Mouse (Mus musculus): ENCODE data around the gene 4933428G20Rik. TPM values are rescaled to one million over a fixed set of nuclear protein-coding genes. Genes with fewer than 3 reads are reported as not detected.

The 4933428G20Rik gene
- total RNA-seq, 2 experiments from 2014 or later = 0.22 TPM; not detected in 1

- DNase-seq (ENCODE audit: low spot score in 2 of 2) = no peak
Measured at GRCm38 (mm10) chr11:97533653-97534052, 33.5 kb upstream of the 4933428G20Rik start.

- DNase-seq (ENCODE audit: low spot score in 2 of 2) = no peak
Measured at GRCm38 (mm10) chr11:97532950-97533582, 32.9 kb upstream of the 4933428G20Rik start.

GRCm38 (mm10) chr11:97532354-97532753, 32.2 kb upstream of the 4933428G20Rik start:
- no peak for DNase-seq (ENCODE audit: low spot score in 2 of 2)

GRCm38 (mm10) chr11:97531381-97532260, 31.5 kb upstream of the 4933428G20Rik start:
- peak; percentile 93 to 95 for DNase-seq (ENCODE audit: low spot score in 2 of 2)

GRCm38 (mm10) chr11:97530961-97531360, 30.8 kb upstream of the 4933428G20Rik start:
- DNase-seq (ENCODE audit: low spot score in 2 of 2) = no peak

GRCm38 (mm10) chr11:97530069-97530468, 29.9 kb upstream of the 4933428G20Rik start:
- DNase-seq (ENCODE audit: low spot score in 2 of 2) = no peak

GRCm38 (mm10) chr11:97528282-97528808, 28.2 kb upstream of the 4933428G20Rik start:
- no peak for DNase-seq (ENCODE audit: low spot score in 2 of 2)

- no peak for DNase-seq (ENCODE audit: low spot score in 2 of 2)
Measured at GRCm38 (mm10) chr11:97525313-97525712, 25.2 kb upstream of the 4933428G20Rik start.

- no peak for DNase-seq (ENCODE audit: low spot score in 2 of 2)
Measured at GRCm38 (mm10) chr11:97524306-97524705, 24.2 kb upstream of the 4933428G20Rik start.

- no peak for DNase-seq (ENCODE audit: low spot score in 2 of 2)
Measured at GRCm38 (mm10) chr11:97523827-97524261, 23.7 kb upstream of the 4933428G20Rik start.

- no peak for DNase-seq (ENCODE audit: low spot score in 2 of 2)
Measured at GRCm38 (mm10) chr11:97523107-97523506, 23.0 kb upstream of the 4933428G20Rik start.

- no peak for DNase-seq (ENCODE audit: low spot score in 2 of 2)
Measured at GRCm38 (mm10) chr11:97521741-97522474, 21.8 kb upstream of the 4933428G20Rik start.

- DNase-seq (ENCODE audit: low spot score in 2 of 2) = no peak
Measured at GRCm38 (mm10) chr11:97520541-97520940, 20.4 kb upstream of the 4933428G20Rik start.

GRCm38 (mm10) chr11:97513066-97513465, 12.9 kb upstream of the 4933428G20Rik start:
- no peak for DNase-seq (ENCODE audit: low spot score in 2 of 2)

GRCm38 (mm10) chr11:97512511-97512910, 12.4 kb upstream of the 4933428G20Rik start:
- no peak for DNase-seq (ENCODE audit: low spot score in 2 of 2)

- no peak for DNase-seq (ENCODE audit: low spot score in 2 of 2)
Measured at GRCm38 (mm10) chr11:97511661-97512369, 11.7 kb upstream of the 4933428G20Rik start.

GRCm38 (mm10) chr11:97510966-97511660, 11.0 kb upstream of the 4933428G20Rik start:
- peak; percentile 79 to 81 for DNase-seq (ENCODE audit: low spot score in 2 of 2)

- no peak for DNase-seq (ENCODE audit: low spot score in 2 of 2)
Measured at GRCm38 (mm10) chr11:97509715-97510485, 9.8 kb upstream of the 4933428G20Rik start.

- DNase-seq (ENCODE audit: low spot score in 2 of 2) = no peak
Measured at GRCm38 (mm10) chr11:97509058-97509457, 8.9 kb upstream of the 4933428G20Rik start.

All from layer of hippocampus, postnatal 10 days (tissue).